Comparison of ENCODE assay signal across 11 mouse cellular contexts in the genomic region with DNA sequence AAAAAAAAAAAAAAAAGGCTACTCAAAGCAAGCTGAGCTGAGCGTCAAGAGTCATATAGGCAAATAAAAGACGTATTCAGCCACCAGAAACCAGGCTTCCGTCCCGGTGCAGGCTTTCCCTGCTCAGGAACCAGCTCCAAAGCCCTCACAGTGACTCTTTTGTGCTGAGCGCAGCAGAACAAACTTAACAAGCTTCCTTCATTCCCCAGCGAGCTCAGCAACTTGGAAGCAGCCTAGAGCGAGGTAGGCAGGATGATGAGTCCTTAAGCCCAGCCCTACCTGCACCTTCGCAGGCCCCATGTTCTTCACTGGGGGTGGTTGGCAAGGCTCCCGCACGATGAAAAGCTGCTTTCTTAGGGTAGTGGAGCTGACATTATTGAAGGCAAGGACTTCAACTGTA. TPM values are rescaled to one million over a fixed set of nuclear protein-coding genes. Genes with fewer than 3 reads are reported as not detected.
DNase-seq lines count a peak whose midpoint lies in the region; ATAC-seq lines count a peak whose summit lies in the region.
"Had no signal": no experiment of that assay in that cellular context is flagged by ENCODE, and none has a peak within 500 bp of the region (broad histone marks: within the 10 kb centered on the region; RNA-seq: fewer than 3 reads in every experiment).

No protein-coding gene starts in this region.

- WGBS in embryonic facial prominence, embryonic 11.5 days = 28% methylated on average over 10 of the region's 10 CpGs
- 49% methylated on average over 10 of the region's 10 CpGs for WGBS in limb, embryonic 12.5 days

- ATAC-seq in embryonic facial prominence, embryonic 11.5 days (replicated peaks; ENCODE audit: insufficient number of reproducible peaks, low FRiP score, low TSS enrichment, low read depth) = no peak
- peak; percentile 65; the same call in 1 of the 2 replicates for ATAC-seq in limb, embryonic 12.5 days (ENCODE audit: insufficient number of reproducible peaks, insufficient read depth, low FRiP score, low TSS enrichment, low read depth)

- DNase-seq in layer of hippocampus, adult 11-12 months (ENCODE audit: low spot score) = peak; percentile 37
- no peak for DNase-seq in layer of hippocampus, postnatal 25 days (ENCODE audit: extremely low spot score in 1 of 2, low spot score in 1 of 2)
- peak; percentile 41 for DNase-seq in embryonic facial prominence, embryonic 11.5 days (ENCODE audit: low spot score)
- DNase-seq in frontal cortex, postnatal 14 days (ENCODE audit: low spot score in 2 of 2) = peak; percentile 15 to 28
- no peak for DNase-seq in thymus, adult 18-20 months
- DNase-seq in ovary, postnatal 10 days (ENCODE audit: low spot score) = no peak
- DNase-seq: thymus, postnatal 36 days had no signal

- H3K27ac ChIP-seq in embryonic facial prominence, embryonic 11.5 days (replicated peaks; ENCODE audit: low read depth, low read length) = no peak overlapping the region
- H3K27ac ChIP-seq in limb, embryonic 12.5 days = peak overlapping the region; percentile 89
- H3K27ac ChIP-seq: heart, embryonic 13.5 days; kidney, postnatal 0 days; macrophage had no signal

- H3K4me2 ChIP-seq in embryonic facial prominence, embryonic 11.5 days (ENCODE audit: low read depth, low read length) = no peak overlapping the region
- H3K4me2 ChIP-seq in limb, embryonic 12.5 days = no peak overlapping the region
- H3K4me2 ChIP-seq: heart, embryonic 13.5 days had no signal

- no peaks in the 10 kb centered on the region for H3K36me3 ChIP-seq in embryonic facial prominence, embryonic 11.5 days (replicated peaks; ENCODE audit: control insufficient read depth, insufficient read depth, low read depth, low read length)
- no peaks in the 10 kb centered on the region for H3K36me3 ChIP-seq in limb, embryonic 12.5 days
- H3K36me3 ChIP-seq: heart, embryonic 13.5 days had no signal

- H3K4me1 ChIP-seq in embryonic facial prominence, embryonic 11.5 days (ENCODE audit: control insufficient read depth, insufficient read depth, low read length) = no peaks in the 10 kb centered on the region
- peaks cover 4% of the 10 kb centered on the region; the same call in 1 of the 2 replicates for H3K4me1 ChIP-seq in limb, embryonic 12.5 days (replicated peaks)

- no peaks in the 10 kb centered on the region for H3K27me3 ChIP-seq in embryonic facial prominence, embryonic 11.5 days (ENCODE audit: control insufficient read depth, insufficient read depth, low read length)
- no peaks in the 10 kb centered on the region for H3K27me3 ChIP-seq in limb, embryonic 12.5 days
- H3K27me3 ChIP-seq: heart, embryonic 13.5 days had no signal

- no peaks in the 10 kb centered on the region for H3K9me3 ChIP-seq in embryonic facial prominence, embryonic 11.5 days (replicated peaks; ENCODE audit: control insufficient read depth, low read length)
- no peaks in the 10 kb centered on the region for H3K9me3 ChIP-seq in limb, embryonic 12.5 days
- H3K9me3 ChIP-seq: heart, embryonic 13.5 days had no signal

- no peak overlapping the region for H3K9ac ChIP-seq in embryonic facial prominence, embryonic 11.5 days (replicated peaks; ENCODE audit: low read length)
- H3K9ac ChIP-seq in limb, embryonic 12.5 days (replicated peaks) = no peak overlapping the region
- H3K9ac ChIP-seq: heart, embryonic 13.5 days had no signal

- no peak overlapping the region for H3K4me3 ChIP-seq in embryonic facial prominence, embryonic 11.5 days (ENCODE audit: low read depth, low read length)
- H3K4me3 ChIP-seq in limb, embryonic 12.5 days (replicated peaks) = no peak overlapping the region
- H3K4me3 ChIP-seq: heart, embryonic 13.5 days had no signal

RNA-seq across cellular contexts. Expression of a gene that starts 14.5 kb away (rescaled TPM):
- not detected for total RNA-seq in layer of hippocampus, postnatal 25 days (2021)
- 0.33 TPM in 1 of 2 replicates, not detected in the other for polyA plus RNA-seq in embryonic facial prominence, embryonic 11.5 days (2014; fragmentation: Nextera tagmentation; extraction: Ambion mirVana)
- 0.04 and 0.05 TPM in 2 replicates for polyA plus RNA-seq in limb, embryonic 12.5 days (2016; fragmentation: Nextera tagmentation; extraction: Ambion mirVana)
- polyA plus RNA-seq: macrophage had no signal

RNA-seq across cellular contexts. Expression of a gene that starts 52.4 kb away (rescaled TPM):
- total RNA-seq in layer of hippocampus, postnatal 25 days (2021) = 10 to 100 TPM; 13.0 to 14.3 TPM
- polyA plus RNA-seq in embryonic facial prominence, embryonic 11.5 days (2014; fragmentation: Nextera tagmentation; extraction: Ambion mirVana) = 22.6 and 24.7 TPM in 2 replicates
- polyA plus RNA-seq in limb, embryonic 12.5 days (2016; fragmentation: Nextera tagmentation; extraction: Ambion mirVana) = 17.1 and 17.6 TPM in 2 replicates

Comparison
In these comparisons a context has a peak if more than half of its experiments do, and no peak if none do; other contexts are left out.
1. DNase-seq: peak in layer of hippocampus, adult 11-12 months (single experiment), embryonic facial prominence, embryonic 11.5 days (single experiment) and frontal cortex, postnatal 14 days (2 of 2); none in layer of hippocampus, postnatal 25 days (0 of 2), thymus, adult 18-20 months (0 of 2) and ovary, postnatal 10 days (single experiment).